Mouse (Mus musculus) testis, adult 2 months (tissue): Measurements from ENCODE around the gene Abo. TPM values are rescaled to one million over a fixed set of nuclear protein-coding genes. Genes with fewer than 3 reads are reported as not detected.
"Not testable (repeated sequence)": the region's sequence is repeated elsewhere in the genome, so short reads cannot be mapped to it uniquely, and the experiment has no call there.

Experiments
- H3K27ac ChIP-seq: fragments of 200-500 bp; 2 replicates; pipeline ENCODE4 v1.5.1; 2012; ENCODE audit warnings: low read depth, low read length; ENCODE audit not compliant: control insufficient read depth, insufficient read depth
- H3K27me3 ChIP-seq: fragments of 200-500 bp; 2 replicates; pipeline ENCODE4 v1.6.1; 2012; ENCODE audit warnings: mild to moderate bottlenecking, low read length, moderate library complexity; ENCODE audit not compliant: control insufficient read depth, insufficient read depth
- H3K36me3 ChIP-seq: fragments of 200-500 bp; 2 replicates; pipeline ENCODE4 v1.6.1; 2012; ENCODE audit warnings: mild to moderate bottlenecking, low read length; ENCODE audit not compliant: control insufficient read depth, insufficient read depth
- H3K4me1 ChIP-seq: fragments of 200-500 bp; 2 replicates; pipeline ENCODE4 v1.6.1; 2012; ENCODE audit warnings: low read length; ENCODE audit not compliant: control insufficient read depth, insufficient read depth
- H3K4me3 ChIP-seq: fragments of 200-500 bp; 2 replicates; pipeline ENCODE4 v1.5.1; 2012; ENCODE audit warnings: low read depth, mild to moderate bottlenecking, low read length, moderate library complexity, mixed read lengths; ENCODE audit not compliant: control insufficient read depth
- CTCF ChIP-seq: fragments of 200-500 bp; IDR thresholded peaks from 2 replicates; pipeline ENCODE4 v1.5.1; 2012; ENCODE audit warnings: low read depth, mild to moderate bottlenecking, inconsistent platforms, low read length, moderate library complexity; ENCODE audit not compliant: control insufficient read depth, insufficient read depth, insufficient replicate concordance
- POLR2A ChIP-seq: fragments of 200-500 bp; IDR thresholded peaks from 2 replicates; pipeline ENCODE4 v1.6.1; 2012; ENCODE audit warnings: low read depth, mild to moderate bottlenecking, inconsistent platforms, low read length, moderate library complexity; ENCODE audit not compliant: control insufficient read depth
- polyA plus RNA-seq: library from polyadenylated mRNA; depleted of rRNA; stranded (reverse); fragments of >200 nt; gene quantifications from 2 replicates; pipeline ENCODE4 v1.2.3, GENCODE M21; 2012

Gene Abo
- polyA plus RNA-seq, 1 experiment: 2.9 TPM

GRCm38 (mm10) chr2:26900731-26901130 lies 36.0 kb upstream of the Abo start:
- no peak overlapping the region for H3K4me3 ChIP-seq
- peaks cover 3% of the 10 kb centered on the region for H3K36me3 ChIP-seq
- H3K27ac ChIP-seq: no peak overlapping the region

GRCm38 (mm10) chr2:26895898-26896297 lies 31.1 kb upstream of the Abo start:
- TF ChIP-seq CTCF (no peak), POLR2A (no peak)
- Histone ChIP-seq H3K27ac (no peak overlapping the region), H3K27me3 (no peaks in the 10 kb centered on the region), H3K4me3 (no peak overlapping the region), H3K4me1 (no peaks in the 10 kb centered on the region), H3K36me3 (peaks cover 3% of the 10 kb centered on the region)

More at GRCm38 (mm10) chr2:26900731-26901130, 36.0 kb upstream of the Abo start:
- H3K4me1 ChIP-seq: peaks cover 4% of the 10 kb centered on the region
- TF ChIP-seq POLR2A (no peak), CTCF (no peak)
- no peaks in the 10 kb centered on the region for H3K27me3 ChIP-seq

- not testable (repeated sequence) for H3K4me3 ChIP-seq, H3K27ac ChIP-seq, H3K36me3 ChIP-seq, H3K27me3 ChIP-seq, H3K4me1 ChIP-seq
These were observed 21.4 kb upstream of the Abo start for GRCm38 (mm10) chr2:26886170-26886569.

- not testable (repeated sequence) for H3K4me1 ChIP-seq, H3K27me3 ChIP-seq, H3K36me3 ChIP-seq, H3K27ac ChIP-seq, H3K4me3 ChIP-seq
These were observed 20.8 kb upstream of the Abo start for GRCm38 (mm10) chr2:26885541-26885940.

- no peak overlapping the region for H3K27ac ChIP-seq
- no peaks in the 10 kb centered on the region for H3K27me3 ChIP-seq
- no peak overlapping the region for H3K4me3 ChIP-seq
- H3K36me3 ChIP-seq: no peaks in the 10 kb centered on the region
- no peaks in the 10 kb centered on the region for H3K4me1 ChIP-seq
- TF ChIP-seq CTCF: no peak
- TF ChIP-seq POLR2A: no peak
These were observed 13.8 kb upstream of the Abo start for GRCm38 (mm10) chr2:26878571-26878970.

- Histone ChIP-seq H3K36me3 (no peaks in the 10 kb centered on the region), H3K27me3 (no peaks in the 10 kb centered on the region), H3K4me3 (no peak overlapping the region), H3K4me1 (peaks cover 7% of the 10 kb centered on the region), H3K27ac (no peak overlapping the region)
- TF ChIP-seq POLR2A (no peak), CTCF (no peak)
These were observed 5.9 kb upstream of the Abo start for GRCm38 (mm10) chr2:26870666-26871065.

- no peak for TF ChIP-seq CTCF
- TF ChIP-seq POLR2A: no peak
These were observed 1.9 kb downstream of the Abo start for GRCm38 (mm10) chr2:26862856-26863255.

GRCm38 (mm10) chr2:26847706-26848105 lies 17.1 kb downstream of the Abo start:
- TF ChIP-seq POLR2A (no peak), CTCF (peak; percentile 6; the same call in 1 of the 2 replicates)
- Histone ChIP-seq H3K27ac (no peak overlapping the region), H3K4me1 (no peaks in the 10 kb centered on the region), H3K4me3 (no peak overlapping the region), H3K36me3 (no peaks in the 10 kb centered on the region), H3K27me3 (no peaks in the 10 kb centered on the region)

More at GRCm38 (mm10) chr2:26862856-26863255, 1.9 kb downstream of the Abo start:
- Histone ChIP-seq H3K36me3 (no peaks in the 10 kb centered on the region), H3K27ac (no peak overlapping the region), H3K27me3 (no peaks in the 10 kb centered on the region), H3K4me1 (no peaks in the 10 kb centered on the region), H3K4me3 (no peak overlapping the region)
